Mouse (Mus musculus) B cell, adult 2 months (primary cell): ENCODE results near the gene Cwc15.

Experiments
- DNase-seq, 2 experiments: peaks; one replicate each; pipeline ENCODE4 v3.0.0; 2022

The Cwc15 gene

GRCm38 (mm10) chr9:14558332-14558731, 57.9 kb downstream of the Cwc15 start:
- DNase-seq = no peak

GRCm38 (mm10) chr9:14559430-14559829, 59.0 kb downstream of the Cwc15 start:
- DNase-seq = no peak

GRCm38 (mm10) chr9:14559996-14560395, 59.6 kb downstream of the Cwc15 start:
- DNase-seq = no peak
